Mouse (Mus musculus): ENCODE results near the gene Mavs. TPM values are rescaled to one million over a fixed set of nuclear protein-coding genes. Genes with fewer than 3 reads are reported as not detected.
A peak's percentile ranks its signal among the peaks of the same experiment; 100 is the strongest.

Mavs gene
- polyA plus RNA-seq, 1 experiment from 2014 or later, result 13.8 TPM

DNA sequence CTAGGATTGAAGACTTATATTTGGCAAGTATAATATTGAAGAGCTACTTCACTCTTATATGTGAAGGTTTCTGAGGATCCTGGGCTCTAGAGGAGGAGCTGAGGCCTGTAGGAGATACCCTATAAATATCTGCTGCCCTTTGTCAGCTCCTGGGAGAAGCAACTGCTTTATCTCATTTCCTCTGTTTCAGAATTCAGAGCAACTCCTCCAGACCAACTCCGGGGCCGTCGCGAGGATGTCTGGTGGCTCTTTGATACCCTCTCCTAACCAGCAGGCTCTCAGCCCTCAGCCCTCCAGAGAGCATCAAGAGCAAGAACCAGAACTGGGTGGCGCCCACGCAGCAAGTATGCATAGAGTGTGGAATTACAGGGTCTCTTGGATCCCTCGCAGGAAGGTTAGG, 9.1 kb downstream of the Mavs start:
- H3K36me3 ChIP-seq, result peaks cover 72% of the 10 kb centered on the region
- H3K9ac ChIP-seq (replicated peaks), result no peak overlapping the region
- WGBS, result 88% methylated on average over 7 of the region's 7 CpGs

DNA sequence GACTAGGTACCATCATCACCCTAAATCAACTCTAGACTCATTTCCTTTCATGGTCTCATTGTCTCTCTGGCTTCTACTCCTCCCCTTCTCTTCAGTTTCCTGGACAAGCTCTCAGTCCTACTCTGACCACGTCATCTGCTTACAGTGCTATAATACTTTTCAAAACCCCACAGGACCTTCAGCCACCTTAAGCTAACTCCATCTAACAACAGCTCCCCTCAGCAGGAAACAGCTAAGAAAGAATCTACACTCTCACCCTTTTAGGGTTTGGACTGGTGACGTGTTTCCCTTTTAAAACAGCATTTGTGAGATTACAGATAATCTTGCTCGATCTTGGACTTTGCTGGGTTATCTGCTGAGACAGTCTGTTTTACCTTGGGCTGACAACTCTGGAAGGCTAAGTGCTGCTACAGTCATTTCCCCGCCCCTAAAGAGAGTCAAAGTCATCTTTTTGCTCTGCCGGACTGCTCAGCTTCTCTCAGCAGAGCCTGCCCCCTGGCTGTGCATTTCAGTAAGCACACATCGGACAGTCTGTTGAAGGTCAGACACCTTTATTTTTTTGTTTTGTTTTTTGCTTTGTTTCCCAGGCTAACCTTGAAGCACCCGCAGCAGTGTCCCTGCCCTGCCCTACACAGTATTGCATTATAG, 19.9 kb downstream of the Mavs start:
- Histone ChIP-seq H3K27me3 (no peaks in the 10 kb centered on the region), H3K36me3 (no peaks in the 10 kb centered on the region), H3K27ac (replicated peaks) (no peak overlapping the region), H3K4me3 (no peak overlapping the region), H3K4me2 (replicated peaks) (no peak overlapping the region), H3K9me3 (no peaks in the 10 kb centered on the region), H3K9ac (replicated peaks) (no peak overlapping the region), H3K4me1 (peaks cover 4% of the 10 kb centered on the region; the same call in 1 of the 2 replicates)
- 0 out of 2 replicates have a peak, but pooled peaks have one; percentile 6 for ATAC-seq (ENCODE audit: low FRiP score, low read depth)
- WGBS, result 38% methylated on average over 7 of the region's 7 CpGs

More for the DNA sequence above, 9.1 kb downstream of the Mavs start:
- Histone ChIP-seq H3K4me2 (replicated peaks) (no peak overlapping the region), H3K4me3 (no peak overlapping the region), H3K9me3 (no peaks in the 10 kb centered on the region), H3K27me3 (no peaks in the 10 kb centered on the region), H3K4me1 (no peaks in the 10 kb centered on the region), H3K27ac (replicated peaks) (no peak overlapping the region)
- ATAC-seq (ENCODE audit: low FRiP score, low read depth), result no peak

DNA sequence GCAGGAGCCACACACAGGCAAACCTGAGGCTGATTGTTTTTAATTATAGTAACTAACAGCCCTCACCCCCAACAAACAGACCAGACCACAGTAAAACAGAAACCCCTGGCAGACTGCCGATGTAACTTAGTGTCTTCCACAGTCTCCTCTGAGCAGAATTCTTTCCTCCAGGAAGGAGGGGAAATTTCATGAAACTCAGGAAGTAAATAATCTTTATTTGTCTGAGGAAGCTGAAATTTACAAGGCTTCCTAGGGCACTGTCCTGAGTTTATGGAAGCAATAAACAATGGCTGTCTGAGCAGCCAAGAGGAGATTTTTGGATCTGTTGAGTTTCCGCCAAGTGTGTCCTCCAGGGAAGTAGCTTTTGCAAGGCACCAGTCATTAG, 20.5 kb downstream of the Mavs start:
- 91% methylated on average over 2 of the region's 2 CpGs for WGBS
- H3K9me3 ChIP-seq, result no peaks in the 10 kb centered on the region
- no peak overlapping the region for H3K27ac ChIP-seq (replicated peaks)
- H3K9ac ChIP-seq (replicated peaks), result no peak overlapping the region
- H3K4me1 ChIP-seq, result peaks cover 4% of the 10 kb centered on the region; the same call in 1 of the 2 replicates
- no peaks in the 10 kb centered on the region for H3K36me3 ChIP-seq
- H3K4me2 ChIP-seq (replicated peaks), result no peak overlapping the region
- H3K4me3 ChIP-seq, result no peak overlapping the region
- H3K27me3 ChIP-seq, result no peaks in the 10 kb centered on the region
- no peak for ATAC-seq (ENCODE audit: low FRiP score, low read depth)

DNA sequence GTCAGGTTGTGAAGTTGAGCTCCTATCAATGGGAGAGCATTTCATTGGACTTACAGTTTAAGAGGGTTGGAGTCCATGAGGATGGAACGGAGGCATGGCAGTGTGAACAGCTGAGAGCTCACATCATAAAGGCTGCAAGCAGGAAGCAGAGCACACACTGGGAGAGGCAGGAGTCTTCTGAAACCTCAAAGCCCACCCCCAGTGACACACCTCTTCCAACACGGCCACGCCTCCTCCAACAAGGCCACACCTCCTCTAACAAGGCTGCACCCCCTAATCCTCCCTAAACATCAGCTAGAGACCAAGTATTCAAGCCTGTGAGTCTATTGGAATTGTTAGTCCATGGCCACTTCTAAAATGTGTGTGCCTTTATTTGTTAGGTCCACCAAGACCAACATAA, 21.9 kb downstream of the Mavs start:
- 56% methylated on average over 3 of the region's 3 CpGs for WGBS
- no peak for ATAC-seq (ENCODE audit: low FRiP score, low read depth)
- Histone ChIP-seq H3K9ac (replicated peaks) (no peak overlapping the region), H3K27me3 (no peaks in the 10 kb centered on the region), H3K36me3 (no peaks in the 10 kb centered on the region), H3K4me2 (replicated peaks) (no peak overlapping the region), H3K4me3 (no peak overlapping the region), H3K4me1 (peaks cover 7% of the 10 kb centered on the region), H3K9me3 (no peaks in the 10 kb centered on the region), H3K27ac (replicated peaks) (no peak overlapping the region)

DNA sequence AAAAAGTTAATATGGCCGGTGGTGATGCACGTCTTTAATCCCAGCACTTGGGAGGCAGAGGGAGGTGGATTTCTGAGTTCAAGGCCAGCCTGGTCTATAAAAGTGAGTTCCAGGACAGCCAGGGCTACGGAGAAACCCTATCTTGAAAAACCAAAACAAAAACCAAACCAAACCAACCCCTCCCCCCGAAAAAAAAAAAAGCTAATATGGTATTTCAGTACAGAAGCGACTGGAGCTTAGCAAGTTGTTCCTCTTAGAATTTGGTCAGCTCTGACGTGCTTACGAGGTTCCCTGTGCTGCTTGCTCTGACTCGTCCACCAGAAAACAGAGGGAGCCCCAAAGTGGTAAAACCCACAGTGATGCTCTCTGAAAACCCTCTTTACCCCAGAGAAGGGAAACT, 24.8 kb downstream of the Mavs start:
- Histone ChIP-seq H3K9ac (replicated peaks) (no peak overlapping the region), H3K36me3 (no peaks in the 10 kb centered on the region), H3K27me3 (no peaks in the 10 kb centered on the region), H3K4me3 (no peak overlapping the region), H3K9me3 (no peaks in the 10 kb centered on the region), H3K27ac (replicated peaks) (no peak overlapping the region), H3K4me1 (peaks cover 17% of the 10 kb centered on the region), H3K4me2 (replicated peaks) (no peak overlapping the region)
- WGBS, result 79% methylated on average over 8 of the region's 8 CpGs
- no peak for ATAC-seq (ENCODE audit: low FRiP score, low read depth)

DNA sequence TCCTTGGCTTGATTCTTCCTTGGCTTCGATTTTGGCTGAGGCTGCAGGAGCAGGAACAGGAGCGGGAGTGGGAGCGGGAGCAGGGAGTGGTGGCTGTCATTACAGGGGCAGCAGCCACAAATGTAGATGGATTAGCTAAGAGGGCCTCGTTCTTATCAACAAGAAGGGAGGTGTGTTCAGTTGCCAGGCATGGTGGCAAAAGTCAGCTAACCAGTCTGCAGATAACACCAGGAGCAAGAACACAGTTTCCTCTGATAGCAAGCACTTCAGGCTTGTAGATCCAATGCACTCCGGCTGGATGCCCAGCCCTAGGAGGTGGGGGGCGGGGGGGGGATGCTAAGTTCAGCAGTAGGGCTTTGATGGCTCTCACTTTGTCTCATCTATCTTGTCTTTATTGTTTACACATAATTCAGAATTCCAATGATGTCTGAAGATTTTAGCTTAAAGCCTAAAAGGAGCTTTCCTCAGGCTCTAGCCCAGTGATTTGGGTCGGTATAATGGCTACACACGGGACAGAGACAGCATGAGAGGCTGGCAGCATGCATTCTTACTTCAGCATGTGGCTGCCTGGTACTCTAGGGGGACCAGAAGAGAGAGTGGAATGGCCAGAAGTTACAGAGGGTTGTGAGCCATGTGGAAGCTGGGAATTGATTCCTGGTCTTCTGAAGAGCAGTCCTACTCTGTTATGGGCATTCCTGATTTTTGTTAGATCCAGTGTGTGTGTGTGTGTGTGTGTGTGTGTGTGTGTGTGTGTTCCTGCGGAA, 26.9 kb downstream of the Mavs start:
- H3K4me2 ChIP-seq (replicated peaks), result no peak overlapping the region; the same call in 1 of the 2 replicates
- H3K36me3 ChIP-seq, result no peaks in the 10 kb centered on the region
- ATAC-seq (ENCODE audit: low FRiP score, low read depth), result no peak
- H3K9ac ChIP-seq (replicated peaks), result peak overlapping the region; percentile 41; the same call in 1 of the 2 replicates
- peak overlapping the region; percentile 98 for H3K27ac ChIP-seq (replicated peaks)
- WGBS, result 66% methylated on average over 9 of the region's 9 CpGs
- peaks cover 32% of the 10 kb centered on the region for H3K4me1 ChIP-seq
- H3K9me3 ChIP-seq, result no peaks in the 10 kb centered on the region
- H3K4me3 ChIP-seq, result no peak overlapping the region
- no peaks in the 10 kb centered on the region for H3K27me3 ChIP-seq

DNA sequence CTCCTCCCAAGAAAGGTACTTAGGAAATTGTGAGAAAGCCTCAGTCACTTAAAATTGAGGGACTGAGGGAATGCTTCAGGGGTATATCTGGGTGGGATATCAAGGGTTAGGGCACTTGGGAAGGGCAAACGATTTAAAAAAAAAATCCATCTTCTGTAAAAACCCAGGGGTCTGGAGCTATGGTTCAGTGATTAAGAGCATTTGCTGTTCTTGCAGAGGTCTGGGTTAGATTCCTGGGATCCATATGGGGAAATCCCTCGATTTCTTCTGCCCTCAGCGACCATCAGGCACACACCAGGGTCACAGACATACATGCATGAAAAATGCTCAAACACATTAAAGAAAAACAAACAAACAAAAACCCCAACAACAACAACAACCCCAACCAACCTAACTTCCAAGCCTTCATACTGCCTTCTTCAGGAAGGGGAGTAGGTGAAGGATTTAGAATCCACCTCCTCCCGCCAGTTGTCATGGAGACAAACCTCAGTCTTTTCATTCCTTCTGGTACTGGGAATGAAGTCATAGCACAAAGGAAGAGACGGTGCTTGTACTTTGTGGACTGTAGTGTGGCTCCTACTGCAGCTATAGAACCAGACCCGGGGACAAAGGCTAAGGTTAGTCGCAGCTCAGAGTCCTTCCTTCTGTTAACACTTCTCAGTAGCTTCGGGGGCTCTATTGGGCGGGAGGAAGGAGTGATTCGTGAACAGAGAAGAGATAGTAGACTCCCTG, 27.8 kb downstream of the Mavs start:
- Histone ChIP-seq H3K4me2 (replicated peaks) (peak overlapping the region; percentile 65), H3K27ac (replicated peaks) (peak overlapping the region; percentile 98), H3K9ac (replicated peaks) (peak overlapping the region; percentile 63), H3K36me3 (no peaks in the 10 kb centered on the region), H3K4me1 (peaks cover 32% of the 10 kb centered on the region), H3K27me3 (no peaks in the 10 kb centered on the region), H3K4me3 (peak overlapping the region; percentile 83), H3K9me3 (no peaks in the 10 kb centered on the region)
- ATAC-seq (ENCODE audit: low FRiP score, low read depth), result peak; percentile 82
- WGBS, result 3% methylated on average over 10 of the region's 10 CpGs

DNA sequence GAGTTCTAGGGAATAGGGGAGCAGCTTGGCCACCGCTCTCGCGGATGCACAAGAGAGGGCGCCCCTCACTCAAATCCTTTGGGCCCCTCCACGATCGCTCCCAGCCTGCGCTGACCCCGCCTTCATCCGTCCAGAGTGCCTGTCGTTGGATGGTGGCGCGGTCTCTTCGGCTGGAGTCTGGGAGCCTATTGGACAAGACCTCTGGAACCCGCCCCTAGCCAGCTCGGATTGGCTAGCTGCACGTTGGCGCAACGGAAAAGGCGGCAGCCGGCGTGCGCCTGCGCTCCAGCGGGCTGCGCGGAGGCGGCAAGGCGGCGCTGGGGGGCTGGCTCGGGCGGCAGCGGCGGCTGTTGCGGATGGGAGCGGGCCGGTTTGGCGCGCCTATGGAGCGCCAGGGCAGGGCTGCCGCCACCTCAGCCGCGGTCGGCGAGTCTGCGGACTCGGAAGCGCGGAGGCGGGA, 28.4 kb downstream of the Mavs start, which contains the start of gene Pank2:
Gene Pank2, plus strand, starts transcription at position 283 of the 460 bp plus-strand sequence.
- ATAC-seq (ENCODE audit: low FRiP score, low read depth), result peak; percentile 100
- H3K9me3 ChIP-seq, result no peaks in the 10 kb centered on the region
- no peaks in the 10 kb centered on the region for H3K36me3 ChIP-seq
- H3K4me1 ChIP-seq, result peaks cover 32% of the 10 kb centered on the region
- peak within 1 kb of the TSS; percentile 95 for H3K9ac ChIP-seq (replicated peaks)
- peak within 1 kb of the TSS; percentile 79 for H3K4me2 ChIP-seq (replicated peaks)
- 0% methylated on average over 32 of the region's 49 CpGs for WGBS
- H3K27me3 ChIP-seq, result no peaks in the 10 kb centered on the region
- H3K4me3 ChIP-seq, result peak within 1 kb of the TSS; percentile 83
- H3K27ac ChIP-seq (replicated peaks), result peak within 1 kb of the TSS; percentile 98

DNA sequence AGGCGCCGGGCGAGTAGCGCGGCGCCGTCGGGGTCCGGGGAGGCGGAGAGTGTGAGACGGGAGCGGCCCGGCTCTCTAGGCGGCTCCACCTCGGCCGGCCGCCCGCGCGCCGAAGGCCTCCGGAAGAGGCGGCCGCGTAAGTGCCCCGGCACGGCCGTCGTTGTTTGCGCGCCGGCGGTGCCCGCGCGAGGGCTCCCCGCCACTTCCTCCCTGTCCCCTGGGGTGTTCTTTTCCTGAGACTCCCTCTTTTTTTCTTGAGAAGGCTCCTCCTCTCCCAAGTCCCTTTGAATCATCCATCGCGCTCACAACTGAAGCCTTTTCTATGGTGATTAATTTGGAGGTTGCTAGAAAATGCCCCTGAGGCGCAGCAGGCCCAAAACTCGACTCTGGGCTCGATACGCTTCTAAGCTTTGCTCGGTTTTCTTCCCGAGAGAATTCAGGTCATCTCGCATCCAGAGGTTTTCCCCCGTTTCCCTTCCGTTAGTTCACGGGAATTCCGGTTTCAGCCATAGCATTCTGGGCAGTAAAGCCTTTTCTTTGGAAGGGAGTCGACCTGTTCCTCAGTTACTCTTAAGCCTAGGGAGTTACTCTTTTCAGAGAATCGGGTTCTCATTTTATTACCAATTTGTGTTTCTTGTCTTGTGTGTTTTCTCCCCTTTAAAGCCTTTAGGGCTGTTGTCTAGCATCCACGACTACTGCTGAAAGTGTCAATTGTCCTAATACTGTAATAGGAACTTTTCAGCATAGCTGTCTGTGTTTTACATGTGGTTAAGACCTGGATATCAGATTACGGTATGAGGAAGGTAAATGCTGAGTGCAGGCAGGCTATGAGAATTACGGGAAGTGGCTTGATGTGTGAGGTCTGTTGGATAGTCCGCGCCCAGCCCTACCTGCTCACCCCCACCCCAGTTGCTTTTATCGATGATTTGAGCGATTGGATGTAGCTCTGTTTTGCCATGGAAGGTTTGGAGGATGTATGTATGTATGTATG, 29.1 kb downstream of the Mavs start:
- Histone ChIP-seq H3K36me3 (no peaks in the 10 kb centered on the region), H3K9me3 (no peaks in the 10 kb centered on the region), H3K9ac (replicated peaks) (peak overlapping the region; percentile 95), H3K27ac (replicated peaks) (peak overlapping the region; percentile 98), H3K4me2 (replicated peaks) (peak overlapping the region; percentile 79), H3K4me3 (peak overlapping the region; percentile 83), H3K27me3 (no peaks in the 10 kb centered on the region), H3K4me1 (peaks cover 28% of the 10 kb centered on the region)
- peak; percentile 77 for ATAC-seq (ENCODE audit: low FRiP score, low read depth)
- 1% methylated on average over 50 of the region's 59 CpGs for WGBS

DNA sequence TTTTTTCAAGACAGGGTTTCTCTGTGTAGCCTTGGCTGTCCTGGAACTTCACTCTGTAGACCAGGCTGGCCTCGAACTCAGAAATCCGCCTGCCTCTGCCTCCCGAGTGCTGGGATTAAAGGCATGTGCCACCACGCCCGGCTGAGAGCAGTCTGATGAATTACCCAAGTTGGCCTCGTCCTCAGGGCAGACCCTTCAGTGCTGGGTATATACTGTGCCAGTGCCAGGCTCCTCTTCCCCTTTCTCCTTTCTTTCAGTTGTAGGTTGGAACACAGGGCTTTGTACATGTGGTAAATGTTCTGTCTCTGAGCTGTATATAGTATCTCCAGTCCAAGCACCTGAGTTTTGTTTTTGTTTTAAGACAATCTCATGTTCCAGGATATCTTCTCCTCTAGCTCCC, 30.2 kb downstream of the Mavs start:
- no peak overlapping the region for H3K27ac ChIP-seq (replicated peaks)
- no peak for ATAC-seq (ENCODE audit: low FRiP score, low read depth)
- H3K9ac ChIP-seq (replicated peaks), result no peak overlapping the region
- peak overlapping the region; percentile 79 for H3K4me2 ChIP-seq (replicated peaks)
- peaks cover 28% of the 10 kb centered on the region for H3K4me1 ChIP-seq
- no peaks in the 10 kb centered on the region for H3K27me3 ChIP-seq
- 73% methylated on average over 6 of the region's 6 CpGs for WGBS
- H3K9me3 ChIP-seq, result no peaks in the 10 kb centered on the region
- H3K36me3 ChIP-seq, result no peaks in the 10 kb centered on the region
- H3K4me3 ChIP-seq, result peak overlapping the region; percentile 83

DNA sequence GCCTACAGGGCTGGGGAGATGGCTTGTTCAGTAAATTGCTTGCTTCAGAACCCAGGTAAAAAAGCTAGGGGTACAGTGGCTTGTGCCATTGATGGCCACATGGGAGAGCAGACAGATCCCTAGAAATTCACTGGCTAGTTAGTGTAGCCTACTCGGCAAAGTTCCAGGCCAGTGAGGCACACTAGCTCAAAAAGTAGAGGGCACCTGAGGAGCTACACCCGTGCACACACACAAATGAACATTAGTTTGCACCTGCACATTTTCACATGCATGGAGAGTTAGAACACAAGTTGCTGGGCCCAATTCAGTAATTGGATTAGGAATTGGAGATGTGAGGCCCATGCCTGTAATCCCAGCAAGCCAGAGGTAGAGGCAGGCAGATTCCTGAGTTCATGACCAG, 31.2 kb downstream of the Mavs start:
- H3K4me3 ChIP-seq, result no peak overlapping the region

More for the DNA sequence above, 31.2 kb downstream of the Mavs start:
- no peaks in the 10 kb centered on the region for H3K27me3 ChIP-seq
- H3K9me3 ChIP-seq, result no peaks in the 10 kb centered on the region
- no peak overlapping the region for H3K27ac ChIP-seq (replicated peaks)
- H3K4me2 ChIP-seq (replicated peaks), result peak overlapping the region; percentile 79; the same call in 1 of the 2 replicates
- no peaks in the 10 kb centered on the region for H3K36me3 ChIP-seq
- H3K4me1 ChIP-seq, result peaks cover 28% of the 10 kb centered on the region
- ATAC-seq (ENCODE audit: low FRiP score, low read depth), result no peak
- no peak overlapping the region for H3K9ac ChIP-seq (replicated peaks)
- 81% methylated on average over 2 of the region's 2 CpGs for WGBS
